Mouse (Mus musculus) heart, adult 9 months (tissue): ENCODE results near the gene Spta1.

Experiments used
- DNase-seq, 2 experiments: peaks; one replicate each; pipeline ENCODE4 v3.0.0; 2022; ENCODE audit warnings: low spot score in 2 of 2

The Spta1 gene

DNA sequence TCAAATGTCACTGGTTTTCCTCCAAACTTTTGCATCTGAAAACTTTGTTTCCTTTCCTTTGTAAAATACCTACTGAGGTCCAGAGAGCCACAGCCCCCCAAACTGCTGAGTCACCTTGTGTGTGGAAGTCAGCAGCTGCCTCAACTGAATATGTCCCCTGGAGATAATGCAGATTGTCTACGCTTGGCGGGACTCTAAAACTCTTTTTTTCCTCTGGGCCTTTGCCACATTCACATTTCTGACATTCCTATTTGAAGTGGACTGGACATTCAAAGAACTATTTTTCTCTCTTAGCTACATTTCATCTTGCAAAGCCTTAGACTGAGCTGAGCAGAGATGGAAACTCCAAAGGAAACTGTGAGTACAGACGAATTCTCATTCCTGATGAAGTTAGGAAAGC, at the start of gene Spta1:
Spta1 (plus strand) TSS at position 172 of the 400 bp plus-strand sequence.
- DNase-seq: peak; percentile 42 to 66

DNA sequence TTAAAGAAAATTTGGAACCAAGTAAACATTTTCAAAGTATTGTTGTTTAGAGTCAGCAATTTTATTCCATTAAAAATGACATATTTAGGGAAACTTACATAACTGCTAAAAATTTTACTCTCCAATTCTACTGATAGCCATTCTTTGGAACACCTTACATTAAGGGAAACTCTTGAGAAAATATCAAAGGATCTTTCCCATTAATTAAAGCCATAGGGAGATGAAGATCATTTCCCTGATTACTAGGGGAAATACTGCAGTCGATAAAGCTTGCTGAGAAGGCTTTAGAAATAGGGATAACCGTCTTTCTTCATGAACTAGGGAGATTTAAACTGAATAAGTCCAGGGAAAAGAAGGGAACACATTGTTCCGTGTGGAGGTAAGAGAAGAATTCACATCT, 41.4 kb upstream of the Spta1 start, which contains the start of gene Olfr424:
Olfr424 (plus strand) TSS at position 301 of the 400 bp plus-strand sequence.
- no peak for DNase-seq

DNA sequence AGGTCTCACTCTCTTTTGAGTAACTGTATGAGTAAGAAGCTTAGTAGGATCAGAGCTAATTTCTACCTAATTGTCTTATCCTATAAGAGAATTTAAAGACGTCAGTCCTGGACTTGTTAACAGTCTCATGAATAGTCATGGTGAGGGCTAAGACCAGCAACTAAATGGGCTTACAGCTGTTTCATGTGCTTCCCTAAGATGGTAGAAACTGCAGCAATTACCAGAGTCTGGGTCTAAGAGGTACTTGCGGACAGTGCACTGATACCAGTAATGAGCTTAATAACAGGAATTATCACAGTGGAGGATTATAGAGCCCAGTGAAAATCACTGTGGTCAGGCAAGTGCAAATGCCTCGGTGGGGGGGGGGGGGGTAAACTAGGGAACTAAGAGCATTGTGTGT, 40.6 kb upstream of the Spta1 start:
- no peak for DNase-seq

DNA sequence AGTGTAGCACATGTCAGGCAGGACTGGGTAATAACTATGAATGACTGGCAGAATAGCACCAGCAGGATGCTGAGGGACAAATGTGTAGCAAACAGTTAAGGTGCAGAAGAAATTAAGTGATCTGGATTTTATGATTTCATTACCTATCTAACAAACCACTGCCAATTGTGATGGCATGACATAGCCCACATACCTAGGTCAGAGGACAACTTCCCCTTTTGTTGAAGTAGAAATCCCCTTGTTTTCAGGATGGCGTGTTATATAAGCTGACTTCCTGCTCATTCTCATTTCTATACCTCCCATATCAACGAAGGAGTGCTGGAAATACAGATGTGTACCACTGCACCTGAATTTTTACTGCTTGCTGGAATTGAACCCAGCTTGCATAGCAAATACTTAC, 31.2 kb upstream of the Spta1 start:
- no peak for DNase-seq

DNA sequence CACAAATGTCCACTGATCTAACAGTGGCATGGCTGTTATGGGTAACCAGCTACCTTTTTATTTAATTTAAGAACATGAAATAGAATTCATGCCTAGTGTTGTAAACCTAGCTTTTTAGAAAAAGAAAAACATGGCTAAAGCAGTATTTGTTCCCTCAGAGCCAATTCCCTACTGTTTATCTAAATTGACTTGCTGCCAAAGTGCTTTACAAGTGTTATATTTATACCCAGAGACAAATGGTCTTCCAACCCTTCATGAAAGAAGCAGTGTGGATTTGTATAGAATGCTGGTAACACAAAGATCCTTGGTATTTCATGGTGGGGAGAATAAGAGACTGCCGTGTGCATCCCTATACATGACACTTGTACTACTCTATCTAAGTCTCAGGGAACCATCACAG, 25.9 kb upstream of the Spta1 start:
- DNase-seq: no peak

DNA sequence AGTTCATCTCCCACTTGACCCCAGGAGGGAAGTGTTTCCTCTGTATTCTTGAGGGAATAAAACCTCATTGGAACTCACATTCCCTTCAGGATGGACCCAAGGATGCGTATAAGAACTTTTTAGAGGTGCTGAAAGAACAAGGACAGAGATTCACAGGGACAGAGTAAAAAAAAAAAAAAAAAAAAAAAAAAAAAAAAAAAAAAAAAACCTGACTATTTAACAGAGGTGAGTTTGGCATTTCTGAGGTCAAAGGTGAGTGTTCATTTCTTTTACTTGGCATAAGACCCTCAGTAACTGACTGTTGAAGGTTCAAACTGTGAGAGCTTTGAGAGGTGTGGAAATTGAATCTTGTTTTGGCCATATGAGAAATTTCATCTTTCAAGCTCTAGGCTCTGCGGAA, 23.3 kb upstream of the Spta1 start:
- DNase-seq: no peak

DNA sequence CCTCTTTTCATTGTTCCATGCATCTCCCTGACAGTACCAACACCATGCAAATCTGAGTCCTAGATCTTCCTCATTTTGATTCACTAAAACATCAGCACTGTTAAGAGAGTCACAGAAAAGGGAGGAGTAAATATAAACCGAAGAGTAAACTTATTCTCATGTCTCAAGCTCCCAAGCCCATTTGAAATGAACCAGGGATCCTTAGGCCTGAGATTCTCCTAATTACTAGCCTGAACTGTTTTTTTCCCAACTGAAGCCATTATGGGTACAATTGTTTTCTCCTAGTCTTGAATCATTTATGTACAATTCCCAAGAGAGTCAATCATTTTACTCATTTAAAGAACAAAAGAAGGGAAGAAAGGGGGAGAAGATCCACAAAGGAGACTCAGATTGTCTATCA, 17.2 kb upstream of the Spta1 start, which contains the start of gene Olfr420:
Olfr420 (plus strand) TSS at position 301 of the 400 bp plus-strand sequence.
- DNase-seq: no peak

DNA sequence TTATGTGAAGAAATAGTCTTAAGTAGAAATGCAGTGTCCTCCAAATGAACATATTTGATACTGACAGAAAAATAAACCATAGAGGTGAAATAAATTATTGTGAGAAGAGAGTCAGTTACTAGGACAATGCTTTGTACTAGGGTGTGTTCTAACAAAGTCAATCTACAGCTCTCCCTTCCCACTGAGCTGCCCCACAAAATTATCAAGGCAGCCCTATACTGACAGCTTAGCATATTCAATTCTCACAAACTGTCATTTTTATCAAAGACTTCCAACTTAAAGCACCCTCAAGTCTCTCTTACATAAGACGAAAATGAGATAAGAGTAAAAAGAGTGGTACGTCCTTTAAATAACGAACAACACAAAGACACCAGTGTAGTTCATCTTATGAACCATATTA, 15.0 kb upstream of the Spta1 start:
- no peak for DNase-seq

DNA sequence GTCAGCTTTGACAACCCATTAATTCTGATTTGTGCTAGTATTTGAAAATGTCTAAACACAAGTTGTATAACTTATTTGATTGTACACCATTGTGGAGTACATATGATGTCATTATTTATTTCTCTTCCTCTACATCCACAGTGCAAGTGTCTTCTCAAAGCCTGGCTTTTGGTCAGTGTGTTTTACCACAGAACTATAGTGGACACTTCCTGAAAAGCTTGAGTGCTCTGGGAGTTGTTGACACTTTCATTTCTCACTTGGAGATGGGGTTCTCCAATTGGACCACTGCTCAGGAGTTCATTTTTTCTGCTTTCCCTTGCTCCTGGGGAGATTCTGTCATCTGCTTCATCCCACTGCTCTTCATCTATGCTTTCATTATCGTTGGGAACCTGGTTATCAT, 14.1 kb upstream of the Spta1 start:
- no peak for DNase-seq

DNA sequence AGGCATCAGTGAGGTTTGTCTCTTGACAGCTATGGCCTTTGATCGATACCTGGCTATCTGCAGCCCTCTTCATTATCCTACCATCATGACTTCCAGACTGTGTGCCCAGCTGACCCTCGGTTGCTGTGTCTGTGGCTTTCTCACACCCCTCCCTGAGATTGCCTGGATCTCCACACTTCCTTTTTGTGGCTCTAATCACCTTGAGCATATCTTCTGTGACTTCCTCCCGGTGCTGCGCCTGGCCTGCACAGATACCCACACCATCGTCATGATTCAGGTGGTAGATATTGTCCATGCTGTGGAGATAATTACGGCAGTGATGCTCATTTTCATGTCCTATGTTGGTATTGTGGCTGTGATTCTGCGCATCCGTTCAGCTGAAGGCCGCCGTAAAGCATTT, 13.5 kb upstream of the Spta1 start:
- DNase-seq: no peak

DNA sequence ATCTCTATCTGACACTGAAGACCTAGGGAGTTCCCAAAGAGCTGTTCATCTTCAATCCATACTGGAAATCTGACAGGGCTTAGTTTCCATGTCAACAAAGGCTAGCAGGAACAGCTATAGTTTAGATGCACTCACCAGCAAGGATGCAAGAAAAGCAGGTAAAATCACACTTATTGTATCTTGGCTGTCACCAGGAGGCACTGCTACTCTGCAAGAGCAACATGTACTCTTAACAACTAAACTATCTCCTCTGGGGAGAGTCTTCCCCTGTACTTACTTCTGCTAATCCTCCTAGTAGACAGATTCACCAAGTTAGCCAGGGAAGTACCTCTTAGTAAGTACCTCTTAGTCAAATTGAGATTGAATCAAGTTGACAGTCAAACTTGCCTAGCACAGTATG, 3.6 kb upstream of the Spta1 start:
- DNase-seq: no peak

DNA sequence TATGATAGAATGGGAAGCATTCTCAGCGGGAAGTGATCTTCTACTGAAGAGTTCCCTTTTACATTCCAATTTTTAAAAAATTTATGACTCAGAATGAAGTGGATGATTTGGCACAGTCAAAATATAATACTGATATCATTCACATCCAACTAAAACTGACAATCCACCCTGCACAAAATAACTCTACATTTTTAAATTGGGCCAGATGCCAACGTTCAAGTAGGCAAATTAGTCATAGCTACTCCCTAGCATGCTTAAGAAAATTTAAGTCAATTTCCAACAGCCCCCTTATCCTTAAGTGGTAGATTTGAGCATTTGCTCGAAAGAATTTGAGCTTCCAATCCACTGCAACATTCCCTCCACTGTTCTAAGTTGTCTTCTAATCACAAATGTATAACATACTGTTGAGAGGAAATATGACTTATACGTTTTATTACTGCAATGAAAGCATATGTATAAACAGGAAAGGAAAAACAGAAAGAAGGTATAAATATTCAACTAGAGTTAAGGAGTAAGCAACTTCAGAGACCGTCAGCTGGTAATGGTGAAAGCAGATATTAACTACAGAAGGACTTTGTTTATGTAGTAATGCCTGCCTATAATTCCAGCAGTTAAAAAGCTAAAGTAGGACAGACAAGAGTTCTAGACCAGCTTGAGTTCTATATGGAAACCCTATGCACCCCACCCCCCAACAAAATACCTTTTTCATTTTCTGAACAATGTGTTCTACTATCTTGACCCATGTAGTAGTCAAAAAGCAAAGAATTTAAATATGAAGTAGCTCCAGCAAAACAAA, 1.7 kb upstream of the Spta1 start:
- peak in 1 of 2 experiments; percentile 2 for DNase-seq

DNA sequence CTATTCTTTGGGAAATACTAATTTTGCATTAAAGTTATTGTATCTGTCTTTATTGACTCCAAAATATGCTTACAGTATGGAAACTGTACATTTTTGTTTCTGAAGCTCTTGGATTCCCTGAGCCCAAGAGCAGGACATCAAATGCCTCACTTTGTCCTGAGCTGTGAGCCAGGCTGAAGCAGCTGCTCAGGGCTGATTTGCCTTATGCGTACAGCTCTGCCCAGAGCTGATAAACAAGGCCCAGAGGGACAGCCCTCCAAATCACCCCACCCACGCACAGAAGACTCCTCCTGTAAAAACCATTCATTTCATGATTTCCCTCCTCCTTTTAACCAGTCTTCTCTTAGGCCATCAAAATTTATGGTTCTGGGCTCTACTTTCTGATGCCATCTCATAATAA, 1.0 kb upstream of the Spta1 start:
- DNase-seq: peak; percentile 43 to 50

DNA sequence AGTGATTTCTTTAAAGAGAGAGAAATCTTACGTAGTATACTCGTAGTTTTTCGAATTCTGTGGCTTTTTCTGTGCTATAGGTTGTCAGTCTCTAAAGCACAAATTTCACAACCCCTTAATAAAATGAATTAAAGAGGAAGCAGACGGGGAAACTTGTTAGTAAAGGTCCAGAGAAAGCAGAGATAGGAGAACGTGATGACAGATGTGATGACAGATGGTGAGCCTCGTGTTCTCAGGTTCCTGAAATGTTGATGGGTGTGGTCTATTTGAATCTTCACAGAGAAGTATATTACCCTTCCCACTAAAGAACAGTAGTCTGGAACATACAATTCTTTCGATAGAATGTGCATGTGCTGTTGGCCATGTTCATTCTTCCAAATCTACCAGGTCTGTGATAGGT, 32.1 kb downstream of the Spta1 start:
- DNase-seq: no peak

DNA sequence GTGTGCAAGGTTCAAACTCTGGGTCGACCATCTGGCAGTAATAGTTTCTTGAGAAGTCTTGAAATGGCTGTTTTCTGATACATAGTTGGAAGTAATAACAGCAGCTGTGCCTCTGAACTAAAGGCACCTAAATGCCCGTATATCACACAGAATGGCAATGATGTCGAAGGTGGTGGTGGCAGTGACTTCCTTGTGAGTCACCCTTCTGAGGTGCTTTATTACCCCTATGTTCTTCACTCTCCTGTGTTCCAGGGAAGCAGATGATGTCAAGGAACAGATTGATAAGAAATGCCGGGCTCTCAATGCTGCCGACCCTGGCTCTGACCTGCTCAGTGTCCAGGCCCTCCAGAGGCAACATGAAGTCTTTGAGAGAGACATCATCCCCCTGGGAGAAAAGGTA, 39.7 kb downstream of the Spta1 start:
- DNase-seq: no peak

DNA sequence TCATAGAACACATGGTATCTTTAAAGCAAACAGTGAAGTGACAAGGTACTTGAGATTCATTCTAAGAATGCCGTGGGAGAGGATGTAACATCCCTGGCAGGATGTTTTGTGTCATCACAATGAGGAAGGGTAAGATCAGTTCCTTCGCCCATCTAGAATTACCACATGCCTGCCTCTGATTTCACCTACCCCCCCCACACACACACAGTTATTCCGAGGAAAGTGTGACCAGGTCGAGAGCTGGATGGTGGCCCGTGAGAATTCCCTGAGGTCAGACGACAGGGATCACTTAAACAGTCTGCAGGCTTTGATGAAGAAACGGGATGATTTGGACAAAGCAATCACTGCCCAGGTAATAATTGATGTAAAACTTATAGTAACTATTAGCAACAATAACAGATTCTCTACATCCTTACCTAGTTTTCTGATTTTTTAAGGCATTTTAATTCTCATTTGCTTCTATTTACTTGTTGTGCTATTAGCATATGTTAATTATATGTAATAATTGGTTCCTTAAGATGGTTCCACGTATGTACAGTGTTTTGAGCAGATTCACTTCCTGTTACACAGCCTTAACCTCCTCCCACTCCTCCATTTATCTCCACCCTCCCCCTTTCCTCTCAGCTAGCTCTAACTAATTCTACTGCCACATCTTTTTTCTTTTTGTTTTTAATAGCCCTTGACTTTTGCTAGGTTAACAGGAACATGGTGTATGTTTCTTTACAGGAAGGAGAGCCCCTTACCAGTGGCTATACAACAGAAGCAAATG, 42.9 kb downstream of the Spta1 start:
- DNase-seq: no peak

DNA sequence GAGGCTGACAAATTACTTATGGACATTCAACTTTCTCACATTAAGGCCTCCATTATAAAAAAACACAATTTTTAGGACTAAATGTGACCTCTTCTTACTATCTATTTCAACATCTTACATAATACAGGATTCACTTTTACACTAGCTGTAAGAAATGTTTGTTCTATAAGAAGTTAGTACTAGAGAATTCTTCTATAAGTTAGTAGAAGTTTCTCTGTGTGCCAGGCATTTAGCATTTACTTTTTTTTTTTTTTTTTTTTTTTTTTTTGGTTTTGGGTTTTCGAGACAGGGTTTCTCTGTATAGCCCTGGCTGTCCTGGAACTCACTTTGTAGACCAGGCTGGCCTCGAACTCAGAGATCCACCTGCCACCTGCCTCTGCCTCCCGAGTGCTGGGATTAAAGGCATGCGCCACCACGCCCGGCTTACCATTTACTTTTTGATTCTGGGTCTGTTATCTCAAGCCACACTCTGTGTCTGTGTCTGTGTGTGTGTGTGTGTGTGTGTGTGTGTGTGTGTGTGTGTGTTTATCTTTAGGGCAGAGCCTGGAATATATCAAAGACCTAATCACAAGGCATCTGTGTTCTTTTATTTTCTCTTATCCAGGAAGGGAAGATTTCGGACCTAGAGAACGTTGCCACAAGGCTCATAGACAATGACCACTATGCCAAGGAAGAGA, 44.1 kb downstream of the Spta1 start:
- no peak for DNase-seq

DNA sequence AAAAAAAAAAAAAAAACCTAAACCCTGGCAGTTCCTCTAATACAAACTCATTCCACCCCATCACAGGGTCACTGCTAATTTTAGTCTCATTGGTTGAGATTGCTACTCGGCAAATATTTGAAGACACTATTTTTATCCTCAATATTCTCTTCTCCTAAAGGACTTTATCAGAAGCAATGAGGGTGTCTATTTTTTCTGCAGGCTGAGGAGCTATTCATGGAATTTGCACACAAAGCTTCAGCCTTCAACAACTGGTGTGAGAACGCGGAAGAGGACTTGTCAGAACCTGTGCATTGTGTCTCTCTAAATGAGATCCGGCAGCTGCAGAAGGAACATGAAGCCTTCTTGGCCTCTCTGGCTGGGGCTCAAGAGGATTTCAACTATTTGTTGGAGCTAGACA, 67.3 kb downstream of the Spta1 start:
- peak; percentile 17 to 21 for DNase-seq

DNA sequence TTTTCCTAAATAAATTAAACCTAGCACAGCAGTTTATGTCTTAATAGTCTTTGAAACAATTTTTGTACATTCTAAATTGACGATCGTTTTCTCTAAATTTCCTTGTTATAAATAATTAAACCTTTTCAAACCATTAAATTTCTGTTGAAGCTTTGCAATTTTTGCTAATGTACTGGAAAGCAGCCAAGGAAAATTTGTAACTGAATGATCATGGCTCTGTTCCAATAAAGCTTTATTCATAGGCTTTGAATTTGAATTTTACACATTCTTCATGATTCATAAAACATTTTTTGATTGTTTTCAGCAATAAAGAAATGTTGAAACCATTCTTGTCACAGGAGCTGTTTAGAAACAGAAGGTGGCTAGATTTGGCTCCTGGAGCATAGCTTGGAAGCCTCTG, 72.0 kb downstream of the Spta1 start:
- no peak for DNase-seq

DNA sequence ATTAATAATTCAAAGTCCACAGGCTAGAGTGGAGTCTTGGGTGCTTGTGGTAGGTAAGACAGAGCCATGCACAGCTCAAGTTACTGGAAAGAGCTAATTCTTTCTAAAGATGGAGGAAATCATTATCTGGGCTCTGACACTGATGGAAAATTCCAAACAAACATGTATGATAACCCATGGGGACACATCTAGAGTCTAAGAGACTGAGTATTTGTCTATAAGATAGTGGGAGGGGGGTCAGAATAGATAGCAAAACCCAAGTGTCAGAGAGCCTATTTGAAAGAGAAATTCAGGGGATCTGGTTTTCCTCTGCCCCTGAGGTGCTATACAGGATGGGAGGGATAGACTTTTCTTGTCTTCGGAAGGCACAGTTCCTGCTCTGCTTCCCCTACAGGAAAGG, 73.5 kb downstream of the Spta1 start:
- DNase-seq: no peak

DNA sequence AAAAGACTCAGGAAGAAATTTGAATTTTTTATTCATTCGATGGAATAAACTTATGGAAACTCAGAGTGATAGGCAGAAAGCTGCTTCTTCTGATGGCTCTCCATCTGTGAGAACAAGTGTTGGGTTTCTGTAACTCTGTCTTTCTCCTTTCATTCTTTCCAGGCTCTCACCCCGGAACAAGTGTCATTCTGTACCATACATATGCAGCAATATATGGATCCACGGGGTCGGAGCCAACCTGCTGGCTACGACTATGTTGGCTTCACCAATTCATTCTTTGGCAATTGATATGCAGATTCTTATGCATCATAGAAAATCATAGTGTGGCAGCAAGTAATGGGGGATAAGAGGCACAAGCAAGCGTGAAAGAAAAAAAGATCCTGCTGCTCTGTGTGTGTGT, 74.6 kb downstream of the Spta1 start:
- no peak for DNase-seq

DNA sequence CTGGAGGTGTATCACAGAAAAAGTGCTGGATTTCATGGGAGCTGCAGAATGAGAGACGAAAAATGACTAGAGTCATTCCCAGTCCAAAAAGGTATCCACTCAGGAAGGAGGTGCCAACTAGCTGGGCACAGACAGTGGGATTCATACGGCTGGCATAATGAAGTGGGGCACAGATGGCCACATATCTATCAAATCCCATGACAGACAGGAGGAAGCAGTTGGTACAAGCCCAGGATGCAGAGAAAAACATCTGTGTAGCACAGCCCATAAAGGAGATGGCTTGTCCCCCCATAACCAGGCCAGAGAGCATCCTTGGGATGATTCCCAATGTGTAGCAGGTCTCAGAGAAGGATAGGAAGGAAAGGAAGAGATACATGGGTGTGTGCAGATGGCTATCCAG, 77.8 kb downstream of the Spta1 start:
- DNase-seq: no peak

DNA sequence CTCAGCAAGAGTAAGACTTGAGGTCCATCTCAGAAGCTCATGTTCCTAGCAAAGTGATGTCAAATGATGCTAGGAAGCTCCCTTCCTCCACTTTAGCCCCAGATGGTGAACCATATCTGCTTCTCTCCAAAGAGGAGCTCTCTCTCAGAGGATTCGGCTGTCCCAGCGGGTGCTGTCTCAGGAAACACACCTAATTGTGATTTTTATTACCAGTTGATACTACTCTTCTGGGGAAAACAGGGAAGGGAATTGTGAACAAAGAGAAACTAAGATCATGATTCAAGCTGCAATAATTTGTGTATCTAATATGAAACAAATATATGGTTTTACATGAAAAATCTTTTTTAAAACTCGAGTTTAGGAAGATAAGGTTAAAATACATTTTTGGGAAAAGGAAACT, 79.4 kb downstream of the Spta1 start, which contains the start of gene Olfr419:
Olfr419 (minus strand) TSS at position 101 of the 400 bp plus-strand sequence.
- DNase-seq: no peak
